Mouse (Mus musculus): ENCODE data around the gene Adm2.

GRCm38 (mm10) chr15:89336422-89336821, 13.9 kb downstream of the Adm2 start:
- TF ChIP-seq HCFC1 (IDR thresholded peaks at IDR 0.05; ENCODE audit: borderline replicate concordance, insufficient read depth, low read length) = no peak
- TF ChIP-seq MAFK (IDR thresholded peaks at IDR 0.05; ENCODE audit: insufficient read depth, low read depth, low read length) = no peak

Measured in ES-E14 (cell line).